Mouse (Mus musculus) forebrain, embryonic 11.5 days (tissue): ENCODE data around the gene Mrgbp. TPM values are rescaled to one million over a fixed set of nuclear protein-coding genes. Genes with fewer than 3 reads are reported as not detected.

ENCODE experiments used
- ATAC-seq: fragments of 200-750 bp; cut with Nextera tagmentation; replicated peaks from 2 replicates; pipeline ENCODE4 v1.8.0; 2017; ENCODE audit warnings: moderate TSS enrichment; ENCODE audit not compliant: low FRiP score
- DNase-seq: peaks from one replicate; pipeline ENCODE4 v3.0.0-alpha.2; 2017; ENCODE audit warnings: low spot score
- H3K27ac ChIP-seq: fragments of 300-500 bp; sonication (generic); 2 replicates; pipeline ENCODE4 v1.5.1; 2014; ENCODE audit warnings: low read depth, low read length
- H3K27me3 ChIP-seq: fragments of 300-500 bp; sonication (generic); 2 replicates; pipeline ENCODE4 v1.6.1; 2014; ENCODE audit warnings: mild to moderate bottlenecking, low read length, mixed read lengths; ENCODE audit not compliant: control insufficient read depth, insufficient read depth
- H3K36me3 ChIP-seq: fragments of 300-500 bp; sonication (generic); 2 replicates; pipeline ENCODE4 v1.6.1; 2014; ENCODE audit warnings: mild to moderate bottlenecking, low read length, moderate library complexity, mixed read lengths; ENCODE audit not compliant: control insufficient read depth, insufficient read depth
- H3K4me1 ChIP-seq: fragments of 300-500 bp; sonication (generic); replicated peaks from 2 replicates; pipeline ENCODE4 v1.6.1; 2014; ENCODE audit warnings: low read length, mixed read lengths; ENCODE audit not compliant: control insufficient read depth, insufficient read depth
- H3K4me2 ChIP-seq: fragments of 300-500 bp; sonication (generic); 2 replicates; pipeline ENCODE4 v1.6.1; 2014; ENCODE audit warnings: low read depth, mild to moderate bottlenecking, low read length, moderate library complexity, mixed read lengths; ENCODE audit not compliant: severe bottlenecking
- H3K4me3 ChIP-seq: fragments of 300-500 bp; sonication (generic); 2 replicates; pipeline ENCODE4 v1.5.1; 2014; ENCODE audit warnings: low read depth, low read length
- H3K9ac ChIP-seq: fragments of 300-500 bp; sonication (generic); 2 replicates; pipeline ENCODE4 v1.6.1; 2014; ENCODE audit warnings: low read length
- H3K9me3 ChIP-seq: fragments of 300-500 bp; sonication (generic); 2 replicates; pipeline ENCODE4 v1.6.1; 2016; ENCODE audit warnings: low read length, mixed read lengths; ENCODE audit not compliant: control insufficient read depth
- WGBS: fragments of 180-500 bp; shearing (Covaris S2); extraction: QIAGEN DNeasy Blood & Tissue Kit; methylation state at CpG from one replicate; pipeline ENCODE4 v1.1.7; 2014; 5-methylcytosine and 5-hydroxymethylcytosine counted together
- polyA plus RNA-seq: library from polyadenylated mRNA; unstranded; fragments of >200 nt; fragmentation: Nextera tagmentation; extraction: Ambion mirVana; gene quantifications from 2 replicates; pipeline ENCODE4 v1.2.1, GENCODE M21; 2014

Mrgbp gene
- polyA plus RNA-seq, 1 experiment from 2014 or later, result 49.5 TPM

DNA sequence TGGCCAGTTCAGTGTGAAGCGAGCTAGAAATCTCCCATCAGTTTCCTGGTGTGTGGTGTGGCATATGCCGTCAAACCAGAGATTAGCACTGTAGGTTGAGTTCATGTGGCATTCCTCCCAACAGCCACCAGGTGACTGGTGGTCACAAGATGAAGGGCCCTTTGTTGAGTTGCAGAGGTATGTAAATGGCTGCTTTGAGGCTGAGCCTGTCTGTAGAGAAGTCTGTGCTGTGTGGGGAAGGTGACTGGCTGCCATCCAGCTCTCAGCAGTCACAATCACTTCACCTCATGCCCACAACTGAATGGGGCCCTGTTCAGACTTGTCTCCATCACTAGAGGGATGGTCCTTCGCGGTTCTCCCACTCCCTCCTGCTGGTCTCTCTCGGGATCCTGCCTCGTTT lies 23.7 kb downstream of the Mrgbp start:
- Histone ChIP-seq H3K27me3 (no peaks in the 10 kb centered on the region), H3K4me1 (peaks cover 5% of the 10 kb centered on the region; the same call in 1 of the 2 replicates), H3K4me3 (no peak overlapping the region), H3K36me3 (no peaks in the 10 kb centered on the region), H3K27ac (no peak overlapping the region), H3K9ac (no peak overlapping the region), H3K9me3 (no peaks in the 10 kb centered on the region), H3K4me2 (no peak overlapping the region)
- 61% methylated on average over 6 of the region's 6 CpGs for WGBS
- no peak for ATAC-seq
- no peak for DNase-seq

DNA sequence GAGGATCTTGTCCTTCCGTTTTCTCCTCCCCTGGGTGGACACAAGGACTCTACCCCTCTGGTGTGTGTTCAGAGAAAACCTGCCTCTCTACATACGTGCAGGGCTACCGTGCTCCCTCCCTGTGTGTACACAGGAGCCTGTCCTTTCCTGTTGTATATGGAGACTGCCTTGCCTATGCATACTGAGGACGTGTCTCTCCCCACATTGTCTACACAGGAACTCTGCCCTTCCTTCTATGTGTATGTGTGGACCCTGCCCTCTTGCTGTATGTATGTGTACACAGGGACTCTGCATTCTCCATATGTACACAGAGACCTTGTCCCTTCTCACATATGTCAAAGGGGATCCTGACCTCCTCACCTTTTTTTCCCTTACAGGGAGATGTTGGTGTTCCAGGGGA lies 29.2 kb downstream of the Mrgbp start:
- Histone ChIP-seq H3K4me3 (no peak overlapping the region), H3K9me3 (no peaks in the 10 kb centered on the region), H3K9ac (no peak overlapping the region), H3K27me3 (no peaks in the 10 kb centered on the region), H3K36me3 (no peaks in the 10 kb centered on the region), H3K4me2 (no peak overlapping the region), H3K27ac (no peak overlapping the region), H3K4me1 (no peaks in the 10 kb centered on the region)
- ATAC-seq (no peak), DNase-seq (no peak)
- WGBS, result 83% methylated on average over 4 of the region's 4 CpGs

DNA sequence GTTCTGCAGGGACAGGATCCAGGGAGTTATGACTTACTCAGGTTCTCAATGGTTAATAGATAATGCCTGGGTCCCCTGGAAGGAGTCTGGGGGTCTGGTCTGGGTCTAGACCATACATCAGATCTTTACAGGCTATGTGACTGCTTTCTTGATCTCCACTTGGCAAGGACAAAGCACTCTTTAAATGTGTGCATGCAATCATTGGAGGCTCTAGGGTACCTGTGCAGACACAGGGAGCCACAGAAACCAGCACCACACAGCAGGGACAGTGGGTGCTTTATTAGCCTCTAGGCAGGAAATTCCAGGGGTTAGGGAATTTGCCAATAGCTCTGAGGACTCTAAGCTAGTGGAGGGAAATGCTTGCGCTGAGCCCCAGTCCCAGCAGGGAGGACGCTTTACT lies 30.8 kb downstream of the Mrgbp start:
- no peak for DNase-seq
- WGBS, result 82% methylated on average over 2 of the region's 2 CpGs
- H3K4me1 ChIP-seq, result no peaks in the 10 kb centered on the region
- H3K9me3 ChIP-seq, result no peaks in the 10 kb centered on the region
- H3K4me2 ChIP-seq, result no peak overlapping the region
- H3K36me3 ChIP-seq, result no peaks in the 10 kb centered on the region
- no peak overlapping the region for H3K27ac ChIP-seq
- H3K9ac ChIP-seq, result no peak overlapping the region
- no peak overlapping the region for H3K4me3 ChIP-seq
- no peak for ATAC-seq
- no peaks in the 10 kb centered on the region for H3K27me3 ChIP-seq

Other genes starting within 250 kb of the Mrgbp start
- gene Gata5, start 246.6 kb upstream of the Mrgbp start, polyA plus RNA-seq, result 0.05 TPM in 1 of 2 replicates, not detected in the other
- 4.7 and 6.1 TPM in 2 replicates for gene Slco4a1, start 125.1 kb upstream of the Mrgbp start, polyA plus RNA-seq
- gene Ntsr1, start 81.3 kb upstream of the Mrgbp start, polyA plus RNA-seq, result 0.15 and 0.21 TPM in 2 replicates
- gene Ogfr, start 7.9 kb downstream of the Mrgbp start, polyA plus RNA-seq, result 98.6 and 108 TPM in 2 replicates
- 7.3 and 8.4 TPM in 2 replicates for gene Col9a3, start 16.5 kb downstream of the Mrgbp start, polyA plus RNA-seq
- gene Tcfl5, start 61.4 kb downstream of the Mrgbp start, polyA plus RNA-seq, result 0.17 and 0.23 TPM in 2 replicates
- 39.8 and 44.1 TPM in 2 replicates for gene Dido1, start 128.7 kb downstream of the Mrgbp start, polyA plus RNA-seq
- 58.1 and 64.5 TPM in 2 replicates for gene Gid8, start 128.8 kb downstream of the Mrgbp start, polyA plus RNA-seq
- gene Slc17a9, start 144.0 kb downstream of the Mrgbp start, polyA plus RNA-seq, result 0.11 and 0.57 TPM in 2 replicates
- gene Bhlhe23, start 195.6 kb downstream of the Mrgbp start, polyA plus RNA-seq, result 0.85 and 0.87 TPM in 2 replicates